16 mouse cellular contexts compared by ENCODE assay signal in genomic region chr3:154244932-154245331, GRCm38 (mm10).
"Had no signal": no experiment of that assay in that cellular context is flagged by ENCODE, and none has a peak within 500 bp of the region (broad histone marks: within the 10 kb centered on the region; RNA-seq: fewer than 3 reads in every experiment).

No protein-coding gene starts in this region.

- DNase-seq: retina, postnatal 1 day; right cerebral cortex, adult 18-20 months; right cerebral cortex, postnatal 14 days; right cerebral cortex, postnatal 25 days; right cerebral cortex, postnatal 4 days; spleen, adult 18-20 months; thymus, adult 18-20 months; thymus, adult 2 months; thymus, postnatal 14 days; thymus, postnatal 25 days; thymus, postnatal 36 days; thymus, postnatal 4 days had no signal

- H3K9me3 ChIP-seq: neural tube, embryonic 13.5 days; neural tube, embryonic 15.5 days; stomach, embryonic 15.5 days had no signal

- H3K27me3 ChIP-seq: neural tube, embryonic 13.5 days; neural tube, embryonic 15.5 days; stomach, embryonic 15.5 days had no signal

- H3K4me2 ChIP-seq: neural tube, embryonic 13.5 days; neural tube, embryonic 15.5 days; stomach, embryonic 15.5 days had no signal

- H3K4me1 ChIP-seq: neural tube, embryonic 13.5 days; neural tube, embryonic 15.5 days; stomach, embryonic 15.5 days had no signal

- H3K9ac ChIP-seq: neural tube, embryonic 13.5 days; neural tube, embryonic 15.5 days; stomach, embryonic 15.5 days had no signal

- H3K4me3 ChIP-seq: neural tube, embryonic 13.5 days; neural tube, embryonic 15.5 days; stomach, embryonic 15.5 days had no signal

- H3K27ac ChIP-seq: neural tube, embryonic 13.5 days; neural tube, embryonic 15.5 days; stomach, embryonic 15.5 days; stomach, postnatal 0 days had no signal

- H3K36me3 ChIP-seq: neural tube, embryonic 13.5 days; stomach, embryonic 15.5 days had no signal
